Mouse (Mus musculus) intestine, embryonic 16.5 days (tissue): Measurements from ENCODE around the gene Naip5. TPM values are rescaled to one million over a fixed set of nuclear protein-coding genes. Genes with fewer than 3 reads are reported as not detected.
"Not testable (repeated sequence)": the region's sequence is repeated elsewhere in the genome, so short reads cannot be mapped to it uniquely, and the experiment has no call there.

Experiments
- ATAC-seq: fragments of 200-750 bp; cut with Nextera tagmentation; 2 replicates; pipeline ENCODE4 v1.8.0; 2017; ENCODE audit warnings: moderate TSS enrichment, moderate library complexity
- H3K27ac ChIP-seq: fragments of 300-500 bp; sonication (generic); 2 replicates; pipeline ENCODE4 v1.5.1; 2014; ENCODE audit warnings: mild to moderate bottlenecking, low read length
- H3K27me3 ChIP-seq: fragments of 300-500 bp; sonication (generic); replicated peaks from 2 replicates; pipeline ENCODE4 v1.6.1; 2014; ENCODE audit warnings: low read length, control low read depth, mixed read lengths; ENCODE audit not compliant: control insufficient read depth, insufficient read depth
- H3K36me3 ChIP-seq: fragments of 300-500 bp; sonication (generic); 2 replicates; pipeline ENCODE4 v1.6.1; 2014; ENCODE audit warnings: low read length, control low read depth; ENCODE audit not compliant: control insufficient read depth, insufficient read depth
- H3K4me1 ChIP-seq: fragments of 300-500 bp; sonication (generic); 2 replicates; pipeline ENCODE4 v1.6.1; 2014; ENCODE audit warnings: low read length, control low read depth, mixed read lengths; ENCODE audit not compliant: control insufficient read depth, insufficient read depth
- H3K4me2 ChIP-seq: fragments of 300-500 bp; sonication (generic); 2 replicates; pipeline ENCODE4 v1.6.1; 2014; ENCODE audit warnings: low read depth, low read length, control low read depth
- H3K4me3 ChIP-seq: fragments of 300-500 bp; sonication (generic); 2 replicates; pipeline ENCODE4 v1.5.1; 2014; ENCODE audit warnings: mild to moderate bottlenecking, low read length
- H3K9ac ChIP-seq: fragments of 300-500 bp; sonication (generic); 2 replicates; pipeline ENCODE4 v1.6.1; 2014; ENCODE audit warnings: low read depth, low read length
- H3K9me3 ChIP-seq: fragments of 300-500 bp; sonication (generic); 2 replicates; pipeline ENCODE4 v1.6.1; 2016; ENCODE audit warnings: low read length, control low read depth; ENCODE audit not compliant: control insufficient read depth
- WGBS: fragments of 180-500 bp; shearing (Covaris S2); extraction: QIAGEN DNeasy Blood & Tissue Kit; methylation state at CpG from one replicate; pipeline ENCODE4 v1.1.7; 2014; 5-methylcytosine and 5-hydroxymethylcytosine counted together
- polyA plus RNA-seq: library from polyadenylated mRNA; unstranded; fragments of >200 nt; fragmentation: Nextera tagmentation; extraction: Ambion mirVana; gene quantifications from 2 replicates; pipeline ENCODE4 v1.2.1, GENCODE M21; 2015

Naip5 gene
- polyA plus RNA-seq, 1 experiment from 2014 or later, result 11.5 TPM

DNA sequence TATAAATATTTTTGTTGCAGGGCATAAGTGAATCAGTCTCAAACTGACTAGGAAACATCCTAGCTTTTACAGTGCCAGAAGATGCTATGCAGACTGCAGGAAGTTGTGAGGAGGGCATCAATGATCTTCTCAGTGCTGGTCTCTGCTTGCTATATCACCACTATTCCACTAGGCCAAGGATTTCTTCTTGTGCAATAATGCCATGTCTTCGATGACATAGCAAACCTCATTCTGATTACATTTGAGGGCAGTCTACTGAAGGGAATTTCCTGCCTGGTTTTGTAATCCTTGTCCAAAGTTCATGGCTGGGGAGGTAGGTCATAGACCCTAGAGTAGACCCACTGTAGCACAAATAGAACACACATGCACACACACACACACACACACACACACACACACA lies 42.8 kb downstream of the Naip5 start:
- WGBS, result 83% methylated on average over 1 of the region's 1 CpGs
- Histone ChIP-seq H3K36me3 (no peaks in the 10 kb centered on the region), H3K9me3 (no peaks in the 10 kb centered on the region), H3K4me2 (no peak overlapping the region), H3K27me3 (no peaks in the 10 kb centered on the region), H3K9ac (no peak overlapping the region), H3K27ac (no peak overlapping the region), H3K4me1 (no peaks in the 10 kb centered on the region), H3K4me3 (no peak overlapping the region)
- ATAC-seq, result 0 out of 2 replicates have a peak, but pooled peaks have one; percentile 7

DNA sequence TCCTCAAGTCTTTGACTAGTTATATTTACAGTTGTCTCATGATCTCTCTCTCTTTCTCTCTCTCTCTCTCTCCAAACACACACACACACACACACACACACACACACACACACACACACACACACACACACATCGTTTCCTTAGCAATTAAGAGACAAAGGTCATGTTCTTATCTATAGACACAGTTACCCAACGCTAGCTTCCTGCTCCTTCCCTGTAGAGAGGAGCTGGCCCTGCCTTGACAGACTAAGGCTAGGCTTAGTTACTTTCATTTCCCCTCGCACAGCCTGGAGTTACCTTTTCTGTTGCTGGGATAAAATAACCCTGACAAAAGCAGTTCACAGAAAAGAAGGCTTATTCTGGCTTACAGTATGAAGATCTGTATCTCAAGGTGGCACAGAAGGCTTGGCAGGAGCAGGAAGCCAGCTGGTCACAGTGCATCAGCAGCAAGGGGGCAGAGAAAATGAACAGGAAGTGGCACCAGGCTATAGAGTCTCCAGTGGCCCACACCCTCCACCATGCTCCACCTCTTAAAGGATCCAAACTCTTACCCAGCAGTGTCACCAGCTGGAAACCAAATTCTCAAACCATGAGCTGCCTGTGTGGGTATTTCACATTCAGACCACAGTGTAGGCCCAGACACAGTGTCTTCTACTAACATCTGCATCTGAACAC lies 44.3 kb downstream of the Naip5 start, which contains the start of gene Naip2:
TSS of gene Naip2 (minus strand) at position 434 of the 675 bp plus-strand sequence.
- H3K27ac ChIP-seq, result peak within 1 kb of the TSS; percentile 88
- not testable (repeated sequence) for H3K36me3 ChIP-seq, H3K27me3 ChIP-seq, H3K9ac ChIP-seq, H3K9me3 ChIP-seq, H3K4me1 ChIP-seq
- peak; percentile 99 for ATAC-seq
- whole genome bisulfite sequencing, result 39% methylated on average over 3 of the region's 3 CpGs
- H3K4me2 ChIP-seq, result peak within 1 kb of the TSS; percentile 44
- peak within 1 kb of the TSS; percentile 39 for H3K4me3 ChIP-seq

- Histone ChIP-seq H3K4me2 (peak overlapping the region; percentile 44), H3K36me3 (no peaks in the 10 kb centered on the region), H3K27ac (no peak overlapping the region; the same call in 1 of the 2 replicates), H3K27me3 (no peaks in the 10 kb centered on the region), H3K4me1 (no peaks in the 10 kb centered on the region), H3K4me3 (peak overlapping the region; percentile 15; the same call in 1 of the 2 replicates), H3K9ac (no peak overlapping the region), H3K9me3 (no peaks in the 10 kb centered on the region)
- no peak for ATAC-seq
Measured at GRCm38 (mm10) chr13:100200778-100201177, 45.3 kb downstream of the Naip5 start.

DNA sequence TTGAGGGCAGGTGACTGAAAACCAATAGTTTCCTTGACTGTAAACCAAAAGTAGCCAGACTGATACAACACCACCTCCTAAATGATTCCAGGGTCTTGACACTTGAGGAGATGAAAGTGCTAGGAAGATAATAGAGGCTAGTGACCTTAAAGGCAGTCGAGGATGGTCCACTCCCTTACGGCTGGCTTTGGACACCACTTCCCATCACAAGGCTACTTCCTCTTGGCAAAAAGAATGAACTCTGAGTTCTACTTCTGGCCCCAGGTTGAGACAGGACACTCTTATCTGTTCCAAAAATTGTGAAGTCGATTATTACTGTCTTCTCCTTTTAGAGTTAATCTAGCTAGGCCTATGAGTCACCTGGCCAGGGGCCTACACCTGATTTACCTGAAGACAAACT lies 50.7 kb downstream of the Naip5 start:
- 76% methylated on average over 3 of the region's 3 CpGs for WGBS
- ATAC-seq, result no peak
- Histone ChIP-seq H3K36me3 (no peaks in the 10 kb centered on the region; the same call in 1 of the 2 replicates), H3K27me3 (no peaks in the 10 kb centered on the region), H3K4me2 (no peak overlapping the region), H3K9ac (no peak overlapping the region), H3K9me3 (no peaks in the 10 kb centered on the region), H3K27ac (no peak overlapping the region), H3K4me1 (no peaks in the 10 kb centered on the region), H3K4me3 (no peak overlapping the region)

DNA sequence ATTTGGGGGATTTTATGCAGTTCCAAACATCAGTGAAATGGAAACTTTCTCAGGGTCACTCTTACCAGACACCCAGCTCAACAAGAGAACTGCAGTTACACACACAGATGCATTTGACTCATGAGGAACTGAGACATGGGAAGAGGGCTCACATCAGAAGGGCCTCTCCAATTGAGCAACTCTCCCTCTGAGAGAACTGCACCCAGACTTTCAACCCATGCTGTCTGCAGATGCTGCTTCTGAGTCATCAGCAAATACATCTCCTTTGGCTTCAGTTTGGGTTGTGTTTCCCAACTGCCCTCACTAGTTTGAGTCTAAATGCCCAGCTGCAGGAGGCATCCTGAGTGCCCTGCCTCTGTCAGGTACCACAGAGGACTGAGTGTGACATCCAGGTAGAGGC lies 63.0 kb downstream of the Naip5 start:
- not testable (repeated sequence) for H3K4me3 ChIP-seq, H3K36me3 ChIP-seq, ATAC-seq, H3K27ac ChIP-seq, H3K27me3 ChIP-seq, H3K4me1 ChIP-seq, H3K4me2 ChIP-seq, H3K9ac ChIP-seq, H3K9me3 ChIP-seq

DNA sequence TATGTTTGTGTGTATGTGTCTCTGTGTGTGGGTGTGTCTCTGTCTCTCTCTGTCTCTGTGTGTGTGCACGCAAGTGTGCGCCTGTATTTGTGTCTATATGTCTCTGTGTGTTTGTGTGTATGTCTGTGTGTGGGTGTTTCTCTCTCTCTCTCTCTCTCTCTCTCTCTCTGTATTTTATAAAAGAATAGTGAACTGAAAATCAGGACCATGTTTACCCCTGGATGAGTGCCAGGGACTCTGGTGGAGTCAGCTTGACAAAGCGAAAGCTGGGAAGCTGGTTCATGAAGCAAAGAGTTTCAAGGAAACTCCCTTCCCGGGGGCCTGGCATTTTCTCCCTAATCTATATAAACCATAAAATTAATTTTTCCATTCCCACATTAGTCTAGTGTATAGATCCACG lies 71.8 kb downstream of the Naip5 start:
- H3K9ac ChIP-seq, H3K27me3 ChIP-seq, H3K4me1 ChIP-seq, H3K9me3 ChIP-seq, H3K4me2 ChIP-seq, H3K4me3 ChIP-seq, H3K36me3 ChIP-seq, H3K27ac ChIP-seq: not testable (repeated sequence)
- 74% methylated on average over 4 of the region's 5 CpGs for WGBS
- ATAC-seq, result 0 out of 2 replicates have a peak, but pooled peaks have one; percentile 48

DNA sequence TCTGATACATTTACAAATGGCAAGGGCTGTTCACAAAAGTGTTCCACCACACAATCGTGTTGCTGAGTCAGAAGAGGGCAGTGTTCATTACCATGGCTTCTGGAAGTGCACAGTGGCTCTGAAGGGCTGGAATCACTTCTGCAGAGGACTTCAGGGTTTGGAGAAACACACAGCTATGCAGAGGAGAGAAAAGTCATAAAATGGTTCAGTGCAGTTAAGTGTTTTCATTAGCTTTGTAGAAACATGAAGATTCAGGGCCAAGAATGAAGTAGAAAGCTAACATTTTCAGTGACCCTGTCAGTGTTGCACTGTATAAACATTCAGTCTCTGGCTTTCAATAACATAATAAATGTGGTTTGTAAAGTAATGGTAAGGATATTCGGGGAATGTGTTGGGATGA lies 79.7 kb downstream of the Naip5 start:
- not testable (repeated sequence) for H3K4me2 ChIP-seq, ATAC-seq, H3K4me3 ChIP-seq, H3K36me3 ChIP-seq, H3K27ac ChIP-seq, H3K27me3 ChIP-seq, H3K4me1 ChIP-seq, H3K9ac ChIP-seq, H3K9me3 ChIP-seq
- 64% methylated on average over 2 of the region's 2 CpGs for WGBS

DNA sequence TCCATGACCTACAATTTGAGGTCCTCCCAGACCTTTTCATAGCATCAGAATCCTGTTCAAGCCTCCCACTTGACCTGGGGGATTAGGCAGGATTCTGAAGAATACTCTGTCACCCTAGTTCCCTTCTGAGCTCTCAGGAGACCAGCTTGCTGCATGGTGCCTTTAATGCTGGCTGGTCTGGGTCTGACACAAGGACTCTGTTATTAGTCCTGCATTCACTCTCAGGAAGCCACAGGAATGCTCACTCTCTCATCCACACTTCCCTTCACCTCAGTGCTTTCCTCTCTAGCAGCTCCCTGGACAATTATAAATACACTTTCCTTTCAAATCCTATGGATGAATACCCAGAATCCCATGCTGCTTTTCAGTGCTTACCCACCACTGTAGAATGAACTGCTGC lies 83.7 kb downstream of the Naip5 start:
- H3K27me3 ChIP-seq, H3K4me3 ChIP-seq, H3K4me1 ChIP-seq, H3K36me3 ChIP-seq, H3K9me3 ChIP-seq, ATAC-seq, H3K27ac ChIP-seq, H3K9ac ChIP-seq, H3K4me2 ChIP-seq: not testable (repeated sequence)
